Mouse (Mus musculus) T-helper 1 cell (primary cell): ENCODE data around the gene Ankrd54.
"Not testable (repeated sequence)": the region's sequence is repeated elsewhere in the genome, so short reads cannot be mapped to it uniquely, and the experiment has no call there.

Experiments
- in situ Hi-C: fragments of 300-600 bp; cut with MboI, MseI; formaldehyde crosslinking; loops from one replicate; pipeline ENCODE4 v1.15.1; 2025; ENCODE audit warnings: high pct_unique_total_duplicates

Ankrd54 gene

GRCm38 (mm10) chr15:79042721-79043491 lies 19.8 kb downstream of the Ankrd54 start:
- in situ Hi-C loops = no loop called here

GRCm38 (mm10) chr15:79041585-79041984 lies 21.1 kb downstream of the Ankrd54 start, which contains the start of gene Galr3:
Gene Galr3 (plus strand): TSS chr15:79041885.
- in situ Hi-C loops = no loop called here

- in situ Hi-C loops = no loop called here
Observed at GRCm38 (mm10) chr15:79040501-79041416, 21.9 kb downstream of the Ankrd54 start.

- in situ Hi-C loops = no loop called here
Observed at GRCm38 (mm10) chr15:79038853-79039252, 23.8 kb downstream of the Ankrd54 start.

GRCm38 (mm10) chr15:79038331-79038730 lies 24.4 kb downstream of the Ankrd54 start:
- in situ Hi-C loops = no loop called here

- in situ Hi-C loops = no loop called here
Observed at GRCm38 (mm10) chr15:79037913-79038328, 24.8 kb downstream of the Ankrd54 start.

GRCm38 (mm10) chr15:79031908-79032307 lies 30.8 kb downstream of the Ankrd54 start:
- in situ Hi-C loops = not testable (repeated sequence)

GRCm38 (mm10) chr15:79030551-79031435 lies 31.9 kb downstream of the Ankrd54 start:
- in situ Hi-C loops = no loop called here

- in situ Hi-C loops = no loop called here
Observed at GRCm38 (mm10) chr15:79029519-79030241, 33.0 kb downstream of the Ankrd54 start.

- in situ Hi-C loops = no loop called here
Observed at GRCm38 (mm10) chr15:79028823-79029484, 33.7 kb downstream of the Ankrd54 start.

- in situ Hi-C loops = no loop called here
Observed at GRCm38 (mm10) chr15:79028237-79028738, 34.4 kb downstream of the Ankrd54 start, which contains the start of gene H1f0. Gene H1f0 (plus strand): TSS chr15:79028450.

GRCm38 (mm10) chr15:79027291-79028205 lies 35.1 kb downstream of the Ankrd54 start:
- in situ Hi-C loops = no loop called here

GRCm38 (mm10) chr15:79026511-79027290 lies 36.0 kb downstream of the Ankrd54 start:
- in situ Hi-C loops = no loop called here

GRCm38 (mm10) chr15:79025687-79026308 lies 36.9 kb downstream of the Ankrd54 start:
- in situ Hi-C loops = no loop called here

GRCm38 (mm10) chr15:79023366-79023765 lies 39.3 kb downstream of the Ankrd54 start:
- in situ Hi-C loops = no loop called here

- in situ Hi-C loops = no loop called here
Observed at GRCm38 (mm10) chr15:79022671-79023230, 39.9 kb downstream of the Ankrd54 start.

GRCm38 (mm10) chr15:79018886-79019285 lies 43.8 kb downstream of the Ankrd54 start:
- in situ Hi-C loops = no loop called here
